Mouse (Mus musculus): ENCODE measurements around the gene C77080.

DNA sequence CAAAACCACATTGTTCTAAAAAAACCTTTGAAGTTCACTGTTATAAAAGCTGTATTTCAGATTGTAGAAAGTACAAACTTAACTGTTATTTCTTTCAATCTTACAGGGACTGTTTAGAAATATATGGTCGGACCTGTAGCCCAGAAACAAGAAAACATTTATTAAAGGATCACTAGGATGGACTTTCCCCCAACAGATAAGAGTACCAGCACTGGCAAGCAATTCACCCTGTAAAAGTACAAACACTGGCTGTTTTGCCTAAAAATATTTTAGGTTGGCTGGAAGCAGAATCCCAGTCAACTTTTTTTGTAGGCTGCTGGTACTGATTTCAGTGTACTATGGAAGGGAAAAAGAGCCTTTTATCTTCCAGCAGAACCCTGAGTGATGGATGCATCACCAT lies 46.7 kb upstream of the C77080 start:
- no peak for TF ChIP-seq CTCF (IDR thresholded peaks at IDR 0.05; ENCODE audit: borderline replicate concordance, insufficient read depth, low read depth, low read length)
- TF ChIP-seq POLR2A (IDR thresholded peaks at IDR 0.05; ENCODE audit: borderline replicate concordance, insufficient read depth, low read length), result no peak
